Mouse (Mus musculus): ENCODE results near the gene Cryl1.

The Cryl1 gene

GRCm38 (mm10) chr14:57398065-57398757 is at the start of gene Cryl1:
Gene Cryl1 (minus strand): TSS chr14:57398529.
- peak; percentile 99 for ATAC-seq (ENCODE audit: insufficient number of reproducible peaks, low FRiP score, low TSS enrichment)

- no peak for ATAC-seq (ENCODE audit: insufficient number of reproducible peaks, low FRiP score, low TSS enrichment)
These were observed 32.1 kb upstream of the Cryl1 start for GRCm38 (mm10) chr14:57430451-57430850.

DNA sequence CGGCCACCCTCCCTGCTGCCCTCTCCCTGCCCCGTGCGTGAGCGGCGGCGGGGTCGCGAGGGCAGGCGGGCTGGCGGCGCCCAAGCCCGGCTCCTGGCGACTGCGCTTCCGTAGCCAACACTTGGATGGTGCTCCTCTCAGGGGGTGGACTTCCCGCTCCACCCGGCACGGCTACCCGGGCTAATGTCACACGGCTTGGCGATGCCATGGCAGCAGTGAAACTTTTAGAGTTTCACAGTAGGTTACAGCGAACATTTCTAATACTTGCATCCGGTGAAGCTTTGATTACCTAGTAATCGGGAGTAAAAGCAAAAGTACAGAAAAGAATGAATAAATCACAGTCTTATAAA is 25.9 kb upstream of the Cryl1 start:
- ATAC-seq (ENCODE audit: insufficient number of reproducible peaks, low FRiP score, low TSS enrichment) = peak; percentile 86; the same call in 1 of the 2 replicates

GRCm38 (mm10) chr14:57423432-57424211 is 25.3 kb upstream of the Cryl1 start, which contains the start of gene Ift88:
Gene Ift88 (plus strand): TSS chr14:57424062.
- ATAC-seq (ENCODE audit: insufficient number of reproducible peaks, low FRiP score, low TSS enrichment) = peak; percentile 99

DNA sequence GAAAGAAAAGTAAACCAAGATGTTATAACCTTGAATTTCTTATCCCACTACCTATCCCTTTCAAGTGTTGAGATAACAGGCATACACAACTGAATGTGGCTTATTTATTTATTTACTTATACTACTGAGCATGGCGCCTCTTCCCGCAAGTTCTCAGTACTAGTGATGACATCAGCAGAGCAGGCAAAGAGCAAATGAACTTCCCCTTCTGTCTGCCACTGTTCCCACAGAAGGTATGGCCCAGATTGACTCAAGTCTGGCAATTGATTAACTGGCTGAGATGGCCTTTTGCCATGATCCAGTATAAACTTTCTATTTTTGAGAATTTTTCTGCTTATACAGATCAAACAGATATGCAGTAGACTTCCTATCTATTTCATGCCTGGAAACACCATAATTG is 18.9 kb upstream of the Cryl1 start:
- no peak for ATAC-seq (ENCODE audit: insufficient number of reproducible peaks, low FRiP score, low TSS enrichment)

- ATAC-seq (ENCODE audit: insufficient number of reproducible peaks, low FRiP score, low TSS enrichment) = no peak
These were observed 13.8 kb upstream of the Cryl1 start for GRCm38 (mm10) chr14:57412166-57412565.

DNA sequence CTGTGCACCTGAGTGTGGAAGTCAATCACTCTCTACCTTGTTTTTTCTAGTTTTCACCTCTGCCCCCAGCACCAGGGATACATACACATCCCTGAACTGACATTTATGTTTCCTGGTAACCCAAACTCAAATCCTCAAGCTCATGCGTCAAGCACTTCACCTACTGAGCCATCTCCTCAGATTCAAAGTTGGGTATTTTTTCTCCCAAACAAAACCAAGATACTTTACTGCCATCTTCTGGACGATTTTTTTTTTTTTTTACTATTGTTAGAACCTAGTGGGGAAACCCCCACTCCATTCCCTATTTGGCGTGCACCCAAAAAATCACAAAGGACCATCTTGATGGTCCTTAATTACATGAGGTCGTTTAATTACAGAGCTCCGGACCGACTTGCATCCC is 10.8 kb upstream of the Cryl1 start:
- no peak for ATAC-seq (ENCODE audit: insufficient number of reproducible peaks, low FRiP score, low TSS enrichment)

DNA sequence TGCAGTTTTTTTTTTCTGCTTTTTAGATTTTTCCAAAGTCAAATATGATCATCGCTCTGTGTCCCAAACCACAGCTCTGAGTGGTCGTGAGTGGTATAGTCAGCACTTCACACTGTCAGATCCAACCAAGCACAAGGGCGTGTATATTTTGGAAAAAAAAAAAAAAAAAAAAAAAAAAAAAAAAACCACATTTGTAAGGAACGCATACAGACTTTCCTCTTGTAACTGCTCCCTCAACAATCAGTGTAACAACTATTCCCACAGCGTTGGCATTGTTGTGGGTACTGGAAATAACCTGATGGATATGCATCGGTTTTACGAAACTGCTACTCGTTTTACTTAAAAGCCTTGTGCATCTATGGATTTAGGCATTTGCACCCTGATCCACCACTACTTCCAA is 9.8 kb upstream of the Cryl1 start:
- ATAC-seq (ENCODE audit: insufficient number of reproducible peaks, low FRiP score, low TSS enrichment) = no peak

- ATAC-seq (ENCODE audit: insufficient number of reproducible peaks, low FRiP score, low TSS enrichment) = no peak
These were observed 9.0 kb upstream of the Cryl1 start for GRCm38 (mm10) chr14:57407039-57407987.

- ATAC-seq (ENCODE audit: insufficient number of reproducible peaks, low FRiP score, low TSS enrichment) = no peak
These were observed 4.5 kb upstream of the Cryl1 start for GRCm38 (mm10) chr14:57402815-57403214.

- ATAC-seq (ENCODE audit: insufficient number of reproducible peaks, low FRiP score, low TSS enrichment) = peak; percentile 39; the same call in 1 of the 2 replicates
These were observed 591 bp upstream of the Cryl1 start for GRCm38 (mm10) chr14:57398813-57399427.

GRCm38 (mm10) chr14:57397221-57397620 is 1.1 kb downstream of the Cryl1 start:
- ATAC-seq (ENCODE audit: insufficient number of reproducible peaks, low FRiP score, low TSS enrichment) = no peak

DNA sequence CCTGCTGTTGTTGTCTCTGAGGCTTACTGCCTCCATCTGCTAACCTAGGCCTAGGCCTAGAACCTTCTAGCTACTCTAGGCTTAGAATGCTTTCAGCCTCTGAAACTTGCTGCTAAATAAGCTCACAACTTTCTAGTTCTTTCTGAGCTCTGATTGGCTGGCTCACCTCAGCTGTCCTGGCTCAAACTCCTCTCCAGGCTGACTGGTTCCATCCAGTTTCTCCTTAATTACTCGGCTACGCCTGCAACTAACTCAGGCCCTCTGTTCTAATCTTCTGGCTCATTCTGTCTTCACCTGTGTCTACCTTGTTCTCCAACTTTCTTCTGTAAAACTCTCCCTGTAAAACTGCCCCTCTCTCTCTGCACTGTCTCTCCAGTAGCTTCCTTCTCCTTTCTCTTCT is 2.9 kb downstream of the Cryl1 start:
- ATAC-seq (ENCODE audit: insufficient number of reproducible peaks, low FRiP score, low TSS enrichment) = no peak

DNA sequence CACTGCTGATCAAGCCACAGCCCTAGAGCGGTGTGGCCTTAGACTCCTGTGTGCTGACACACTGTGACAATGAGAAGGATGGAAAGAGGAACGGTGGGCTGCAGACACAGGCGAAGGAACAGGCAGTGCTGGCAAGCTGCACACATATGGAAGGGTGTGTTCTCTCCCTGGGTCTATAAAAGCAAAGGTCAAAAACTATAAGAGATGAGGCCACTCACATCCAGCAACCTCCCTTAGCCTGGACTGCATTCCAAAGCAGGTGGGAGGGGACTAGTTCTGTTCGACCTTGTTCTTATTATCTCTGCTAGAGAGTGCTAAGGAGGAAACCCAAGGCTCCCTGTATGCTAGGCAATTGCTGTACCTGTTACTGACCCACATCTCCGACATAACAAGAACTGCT is 6.1 kb downstream of the Cryl1 start:
- ATAC-seq (ENCODE audit: insufficient number of reproducible peaks, low FRiP score, low TSS enrichment) = no peak

GRCm38 (mm10) chr14:57391621-57392020 is 6.7 kb downstream of the Cryl1 start:
- ATAC-seq (ENCODE audit: insufficient number of reproducible peaks, low FRiP score, low TSS enrichment) = no peak

- ATAC-seq (ENCODE audit: insufficient number of reproducible peaks, low FRiP score, low TSS enrichment) = no peak
These were observed 11.4 kb downstream of the Cryl1 start for GRCm38 (mm10) chr14:57386758-57387561.

GRCm38 (mm10) chr14:57385667-57386066 is 12.7 kb downstream of the Cryl1 start:
- no peak for ATAC-seq (ENCODE audit: insufficient number of reproducible peaks, low FRiP score, low TSS enrichment)

GRCm38 (mm10) chr14:57377531-57377930 is 20.8 kb downstream of the Cryl1 start:
- ATAC-seq (ENCODE audit: insufficient number of reproducible peaks, low FRiP score, low TSS enrichment) = no peak

DNA sequence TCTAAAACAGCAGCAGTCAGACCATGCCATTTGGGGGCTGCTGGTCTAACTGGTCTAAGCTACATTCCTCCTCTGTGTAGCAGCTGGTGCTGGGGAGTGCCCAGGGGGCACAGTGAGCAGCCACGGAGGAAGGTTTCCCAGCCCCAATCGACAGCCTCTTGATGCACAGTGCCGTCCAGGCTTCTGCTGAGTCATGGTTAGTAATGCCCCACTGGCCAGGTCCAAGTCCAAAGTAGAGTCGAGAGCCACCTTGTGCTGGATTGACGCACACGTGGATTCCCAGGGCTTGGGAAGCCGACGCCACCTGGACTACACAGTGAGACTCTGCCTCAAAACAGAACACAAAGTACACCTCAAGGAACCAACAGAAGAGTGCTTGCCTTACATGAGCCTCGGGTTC is 21.4 kb downstream of the Cryl1 start:
- no peak for ATAC-seq (ENCODE audit: insufficient number of reproducible peaks, low FRiP score, low TSS enrichment)
